Mouse (Mus musculus): ENCODE measurements at regions not wholly inside any gene's neighbourhood (a gene's known extent, or its start where the extent isn't known, plus 50 kb on each side); places are given as distances from the start of the nearest gene placed in this dataset.

GRCm38 (mm10) chr12:27283964-27284363 lies 58.4 kb downstream of the Sox11 start:
- DNase-seq (ENCODE audit: low spot score in 2 of 2), result no peak

GRCm38 (mm10) chr12:27261965-27262364 lies 80.4 kb downstream of the Sox11 start:
- DNase-seq (ENCODE audit: low spot score in 2 of 2), result no peak

GRCm38 (mm10) chr12:27254125-27254524 lies 88.2 kb downstream of the Sox11 start:
- DNase-seq (ENCODE audit: low spot score in 2 of 2), result no peak

DNA sequence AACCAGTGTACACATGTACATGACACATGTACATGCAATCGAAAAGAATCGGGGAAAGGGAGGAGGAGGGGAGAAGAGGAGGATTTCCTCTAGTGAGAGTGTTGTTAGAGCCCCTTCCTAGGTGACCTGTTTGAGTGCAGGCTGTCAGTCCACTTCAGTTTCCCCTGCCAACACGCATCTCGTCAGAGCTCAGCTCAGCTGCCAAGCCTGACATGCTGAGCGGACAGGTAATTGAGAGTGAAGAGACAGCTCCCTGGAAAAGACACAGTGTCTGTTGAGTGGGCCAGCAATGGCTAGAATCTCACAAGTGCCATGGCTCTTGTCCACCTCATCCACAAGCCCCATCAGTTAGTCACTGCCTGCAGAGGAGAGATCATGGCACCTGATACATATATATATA lies 90.9 kb downstream of the Sox11 start:
- no peak for DNase-seq (ENCODE audit: low spot score in 2 of 2)

- peak in 1 of 2 experiments; percentile 5 for DNase-seq (ENCODE audit: low spot score in 2 of 2)
These were observed 93.9 kb downstream of the Sox11 start for GRCm38 (mm10) chr12:27248545-27248855.

GRCm38 (mm10) chr12:27247756-27248544 lies 94.4 kb downstream of the Sox11 start:
- no peak for DNase-seq (ENCODE audit: low spot score in 2 of 2)

DNA sequence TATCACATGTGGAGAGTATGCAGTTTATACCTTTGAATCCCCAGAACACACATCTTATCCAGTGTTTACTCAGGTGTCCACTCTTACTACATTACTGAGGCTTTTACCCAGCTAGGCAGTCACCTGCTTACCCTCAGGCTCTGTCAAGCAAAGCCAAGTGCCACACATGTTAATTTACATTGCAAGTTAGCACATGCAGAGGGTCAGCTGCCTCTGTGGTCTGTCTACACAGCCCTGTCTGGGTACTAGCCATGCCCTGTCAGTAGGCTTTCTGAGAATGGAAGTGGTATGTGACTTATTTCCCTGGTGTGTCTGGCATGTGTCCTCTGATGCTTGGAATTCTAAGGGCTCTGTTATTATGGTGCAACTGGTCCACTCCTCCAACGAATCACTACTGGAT lies 106.6 kb downstream of the Sox11 start:
- DNase-seq (ENCODE audit: low spot score in 2 of 2), result no peak

- DNase-seq (ENCODE audit: low spot score in 2 of 2), result no peak
These were observed 120.8 kb downstream of the Sox11 start for GRCm38 (mm10) chr12:27221541-27221940.

GRCm38 (mm10) chr12:27201191-27201590 lies 141.2 kb downstream of the Sox11 start:
- DNase-seq (ENCODE audit: low spot score in 2 of 2), result no peak

DNA sequence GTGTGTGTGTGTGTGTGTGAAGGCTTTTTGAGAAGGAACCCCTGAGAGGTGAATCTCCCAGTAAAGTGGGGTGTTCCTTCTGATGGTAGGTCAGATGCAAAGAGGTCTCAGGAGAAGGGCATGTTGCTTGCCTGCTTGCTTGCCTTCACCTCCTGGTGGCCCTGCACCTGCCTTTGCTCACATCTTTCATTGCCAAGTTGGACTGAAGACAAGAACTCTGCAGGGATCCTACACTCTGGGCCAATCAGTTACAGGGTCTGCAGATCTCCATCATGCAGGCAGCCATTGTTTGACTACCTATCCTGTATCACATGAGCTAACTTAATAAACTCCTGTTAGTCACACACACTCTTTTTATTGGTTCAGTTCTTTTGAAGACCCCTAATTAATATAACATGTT lies 148.4 kb downstream of the Sox11 start:
- no peak for DNase-seq (ENCODE audit: low spot score in 2 of 2)

GRCm38 (mm10) chr12:27191916-27192315 lies 150.5 kb downstream of the Sox11 start:
- DNase-seq (ENCODE audit: low spot score in 2 of 2), result no peak

GRCm38 (mm10) chr12:27187480-27187879 lies 154.9 kb downstream of the Sox11 start:
- no peak for DNase-seq (ENCODE audit: low spot score in 2 of 2)

DNA sequence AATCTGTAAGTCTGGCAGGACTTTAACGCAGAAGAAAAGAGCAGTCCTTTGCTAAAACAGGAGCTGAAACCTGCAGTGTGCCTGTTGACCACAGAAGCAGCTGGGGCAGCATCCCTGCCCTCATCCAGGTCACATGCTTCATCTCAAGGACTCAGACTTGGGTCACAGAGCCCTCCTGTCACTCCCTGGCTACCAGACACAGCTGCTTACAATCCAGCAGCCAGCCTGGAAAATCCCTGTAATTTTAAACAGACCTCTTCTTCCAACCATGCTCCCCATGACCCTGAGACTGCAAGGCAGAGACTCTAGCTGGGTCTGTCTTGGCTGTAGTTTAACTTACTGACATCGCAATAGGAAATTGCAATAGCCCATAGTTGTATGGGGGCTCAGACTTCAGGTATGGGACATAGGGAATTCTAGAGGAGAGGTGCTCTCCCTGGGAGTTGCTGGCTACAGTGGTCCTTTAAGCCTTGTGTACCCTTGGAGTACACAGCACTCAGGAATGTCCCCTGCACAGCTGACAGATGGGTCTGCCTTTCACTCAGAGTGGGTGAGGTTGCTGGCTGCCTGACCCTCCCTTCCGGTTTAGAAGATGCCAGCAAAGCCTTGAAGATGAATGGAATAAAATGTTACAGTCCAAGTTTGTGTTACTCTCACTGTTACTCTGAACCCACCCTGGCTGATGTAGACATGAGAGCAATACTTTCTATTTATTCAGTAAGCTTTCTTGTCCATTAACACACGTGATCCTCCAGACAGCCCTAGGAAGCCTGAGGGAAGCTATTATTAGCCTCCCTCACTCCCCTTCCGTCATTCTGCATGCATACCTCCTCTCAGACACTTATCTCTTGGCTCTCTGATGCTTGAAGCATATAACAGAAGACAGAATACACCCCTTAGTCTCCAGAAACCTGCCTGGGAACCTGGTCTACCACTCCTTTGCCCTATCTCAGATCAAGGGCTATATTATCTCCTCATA lies 159.7 kb downstream of the Sox11 start:
- no peak for DNase-seq (ENCODE audit: low spot score in 2 of 2)

DNA sequence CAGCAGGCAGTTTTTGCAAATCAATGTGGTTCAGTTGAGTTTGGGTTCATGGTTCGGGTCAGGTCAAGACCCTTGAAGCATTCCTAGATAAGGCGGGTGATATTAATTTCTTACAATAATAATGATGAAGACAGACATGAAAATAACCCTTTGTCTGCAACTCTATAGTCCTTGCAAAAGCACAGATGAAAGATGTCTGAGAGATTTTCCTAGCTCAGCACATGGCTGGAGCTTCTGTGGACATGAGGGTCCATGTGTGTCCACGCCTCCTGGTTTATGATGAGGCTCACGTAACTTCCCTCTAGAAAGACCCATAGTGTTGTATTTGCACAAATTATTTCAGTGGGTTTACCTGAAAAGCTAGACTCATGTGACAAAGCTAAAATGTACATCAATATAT lies 168.8 kb downstream of the Sox11 start:
- DNase-seq (ENCODE audit: low spot score in 2 of 2), result no peak

- no peak for DNase-seq (ENCODE audit: low spot score in 2 of 2)
These were observed 169.2 kb downstream of the Sox11 start for GRCm38 (mm10) chr12:27173151-27173550.

DNA sequence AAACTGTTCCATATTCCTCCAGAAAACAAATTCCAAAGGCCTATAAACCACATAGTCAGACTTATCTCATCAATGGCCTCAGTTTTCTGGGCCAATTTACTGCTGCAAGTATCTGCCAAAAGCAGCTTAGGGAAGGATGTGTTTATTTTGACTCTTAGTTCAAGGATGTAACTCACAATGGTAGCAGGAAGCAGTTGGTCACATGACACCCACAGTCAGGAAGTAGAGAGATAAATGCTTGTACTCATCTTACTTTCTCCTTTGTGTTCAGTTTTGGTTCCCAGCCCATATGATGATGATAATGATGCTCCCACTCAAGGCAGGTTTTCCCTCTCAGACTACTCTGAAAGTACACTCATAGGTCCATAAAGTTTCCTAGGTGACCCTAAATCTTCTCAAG lies 170.8 kb downstream of the Sox11 start:
- DNase-seq (ENCODE audit: low spot score in 2 of 2), result no peak

- DNase-seq (ENCODE audit: low spot score in 2 of 2), result no peak
These were observed 177.4 kb downstream of the Sox11 start for GRCm38 (mm10) chr12:27164920-27165504.

DNA sequence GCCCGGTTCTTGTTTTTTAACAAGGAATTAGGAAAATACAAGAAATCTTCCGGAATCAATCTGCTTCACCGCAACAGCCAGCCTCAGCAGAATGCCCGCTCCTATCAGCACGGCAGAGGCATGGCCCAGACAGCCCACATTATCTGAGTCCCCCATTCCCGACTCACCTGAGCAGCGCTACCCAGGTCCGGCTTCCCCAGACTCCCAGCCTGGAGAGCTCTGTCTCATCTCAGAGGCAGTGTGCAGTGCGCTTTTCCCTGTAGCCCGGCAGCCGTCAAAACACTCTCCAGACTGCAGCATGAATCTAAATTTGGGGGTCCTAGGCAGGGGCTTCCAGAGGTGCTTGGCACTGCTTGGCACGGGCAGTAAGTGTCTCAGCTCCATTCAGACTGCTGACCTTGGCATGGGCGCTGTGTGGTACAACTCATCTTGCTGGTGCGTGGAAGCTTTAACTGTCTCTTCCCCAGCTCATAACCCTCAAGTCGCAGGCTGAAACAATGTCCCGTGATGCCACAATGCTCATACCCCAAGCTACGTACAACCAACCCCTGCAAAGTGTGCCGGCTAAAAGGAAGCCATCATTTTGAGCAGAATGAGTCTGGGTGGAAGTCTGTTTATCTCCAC lies 182.2 kb downstream of the Sox11 start:
- peak in 1 of 2 experiments; percentile 33 for DNase-seq (ENCODE audit: low spot score in 2 of 2)

DNA sequence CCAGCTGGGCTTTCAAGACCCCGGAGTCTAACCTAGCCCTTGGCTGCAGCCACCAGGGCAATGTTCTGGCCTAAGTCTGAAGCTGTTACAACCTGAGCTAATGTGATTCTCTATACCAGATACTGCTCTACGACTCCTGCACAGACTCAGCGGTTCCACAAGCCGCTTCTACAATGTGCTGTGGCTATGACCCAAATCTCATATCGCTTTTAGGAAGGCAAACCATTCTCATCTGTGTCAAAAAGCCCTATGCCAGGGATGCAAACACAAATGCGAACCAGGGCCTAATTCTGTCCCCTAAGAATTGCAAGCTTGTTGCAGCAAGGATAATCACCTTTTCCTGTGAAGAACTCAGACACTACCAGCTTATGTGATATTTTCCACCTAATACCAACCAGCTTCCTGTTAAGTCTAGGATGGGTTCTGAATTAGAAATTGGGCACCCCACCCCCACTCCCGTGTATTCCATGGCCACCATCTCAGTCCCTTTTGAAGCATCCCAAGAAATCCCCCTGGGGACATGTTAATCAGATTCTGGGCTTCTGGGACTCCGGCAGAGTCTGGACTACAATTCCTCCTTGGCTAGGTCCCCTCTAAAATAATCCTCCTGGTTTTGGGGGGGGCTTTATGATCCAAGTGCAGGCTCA lies 182.8 kb downstream of the Sox11 start:
- DNase-seq (ENCODE audit: low spot score in 2 of 2), result peak in 1 of 2 experiments; percentile 21

DNA sequence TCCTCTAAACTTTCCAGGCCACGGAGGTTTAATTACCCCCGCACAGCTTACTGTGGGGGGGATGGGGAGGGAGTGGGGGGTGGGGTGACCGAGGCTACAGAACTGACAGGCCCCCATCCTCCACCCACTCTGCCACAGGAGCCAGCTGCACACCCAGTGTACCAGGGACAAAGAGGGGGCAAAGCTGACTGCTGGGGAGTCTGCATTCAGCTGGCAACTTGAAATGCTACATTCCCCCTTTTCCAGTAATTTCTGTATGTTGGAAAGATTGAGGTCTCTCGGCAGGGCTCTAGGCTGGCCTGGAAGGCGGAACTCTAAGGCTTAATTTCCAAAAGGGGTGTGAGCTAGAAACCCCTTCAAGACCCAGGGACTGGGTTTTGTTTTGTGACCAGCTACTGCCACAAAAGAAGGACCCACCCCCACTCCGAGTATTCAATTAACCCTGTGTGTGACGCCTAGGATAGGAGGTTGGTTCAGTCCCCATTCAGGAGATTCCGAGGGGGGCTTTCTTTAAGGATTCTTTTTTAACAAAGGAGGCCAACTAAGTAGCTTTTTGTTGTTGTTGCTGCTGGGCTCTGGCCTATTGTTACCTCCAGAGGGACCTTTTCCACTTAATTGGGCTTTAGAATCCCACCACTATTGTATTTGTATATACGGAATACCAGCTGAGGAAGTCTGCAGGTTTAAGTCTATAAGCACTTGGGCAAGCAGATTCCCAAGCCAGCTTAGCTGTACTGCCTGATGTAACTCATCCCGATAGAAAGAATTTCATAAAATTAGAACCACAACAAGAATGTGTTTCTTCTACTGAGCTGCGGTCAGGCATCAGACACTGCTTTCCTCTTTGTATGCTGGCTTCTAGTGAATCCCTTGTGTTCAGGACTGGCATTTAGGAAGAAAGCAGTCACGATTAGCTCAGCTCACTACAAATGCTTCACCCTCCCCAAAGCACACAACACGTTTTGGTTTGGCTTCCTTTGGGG lies 191.2 kb downstream of the Sox11 start:
- no peak for DNase-seq (ENCODE audit: low spot score in 2 of 2)
